Mouse (Mus musculus) CH12.LX (cell line): ENCODE data around the gene Arsa. TPM values are rescaled to one million over a fixed set of nuclear protein-coding genes. Genes with fewer than 3 reads are reported as not detected.

Experiments
- DNase-seq: peaks from one replicate; pipeline ENCODE4 v3.0.0-alpha.2; 2013; ENCODE audit errors: extremely low read depth
- H3K27ac ChIP-seq: 2 replicates; pipeline ENCODE4 v1.5.1; 2012; ENCODE audit warnings: low read depth, mild to moderate bottlenecking, control low read depth, moderate library complexity; ENCODE audit not compliant: insufficient read depth
- H3K27me3 ChIP-seq: replicated peaks from 2 replicates; pipeline ENCODE3; 2012; ENCODE audit warnings: inconsistent platforms
- H3K36me3 ChIP-seq, 2 experiments: replicated peaks in 1 of 2; 2 replicates each; pipeline versions ENCODE3 to v1.6.1; 2012; ENCODE audit warnings: inconsistent platforms in 1 of 2, low read length in 1 of 2, mild to moderate bottlenecking in 1 of 2, mixed read lengths in 1 of 2, moderate library complexity in 1 of 2; ENCODE audit not compliant: control insufficient read depth in 1 of 2, insufficient read depth in 1 of 2
- H3K4me1 ChIP-seq, 2 experiments: 2 replicates each; pipeline ENCODE4 v1.6.1; 2012; ENCODE audit warnings: inconsistent platforms in 1 of 2, moderate library complexity in 1 of 2; ENCODE audit not compliant: insufficient read depth in 2 of 2, control insufficient read depth in 1 of 2
- H3K4me2 ChIP-seq: 2 replicates; pipeline ENCODE4 v1.6.1; 2012; ENCODE audit warnings: low read depth, mild to moderate bottlenecking, control low read depth; ENCODE audit not compliant: poor library complexity, insufficient read depth, severe bottlenecking
- H3K4me3 ChIP-seq, 3 experiments: fragments of 150-350 bp in 1 of 3; sonication (generic) in 1 of 3; replicated peaks in 1 of 3; 2 replicates each; pipeline versions ENCODE3 to v1.5.1; 2011 to 2012; ENCODE audit warnings: low read depth in 2 of 3, low read length in 2 of 3, mild to moderate bottlenecking in 2 of 3, moderate library complexity in 2 of 3, control low read depth in 1 of 3, improper control_type of control experiment in 1 of 3, inconsistent platforms in 1 of 3, mixed read lengths in 1 of 3; ENCODE audit not compliant: poor library complexity in 1 of 3
- H3K79me2 ChIP-seq: replicated peaks from 2 replicates; pipeline ENCODE4 v1.6.1; 2012; ENCODE audit warnings: mild to moderate bottlenecking, moderate library complexity; ENCODE audit not compliant: control insufficient read depth, poor library complexity, insufficient read depth, severe bottlenecking; ENCODE audit errors: extremely low read depth
- H3K9ac ChIP-seq: 2 replicates; pipeline ENCODE4 v1.6.1; 2012; ENCODE audit warnings: low read depth, mild to moderate bottlenecking, control low read depth, moderate library complexity; ENCODE audit not compliant: insufficient read depth
- H3K9me3 ChIP-seq: replicated peaks from 2 replicates; pipeline ENCODE3; 2012; ENCODE audit warnings: low read length, inconsistent platforms, mixed read lengths
- BHLHE40 ChIP-seq: IDR thresholded peaks from 2 replicates; pipeline ENCODE4 v1.6.1; 2011; ENCODE audit warnings: mild to moderate bottlenecking, low read depth, low read length, improper control_type of control experiment
- CHD2 ChIP-seq: IDR thresholded peaks from 2 replicates; pipeline ENCODE4 v1.6.1; 2011; ENCODE audit warnings: low read length, improper control_type of control experiment
- MXI1 ChIP-seq: IDR thresholded peaks from 2 replicates; pipeline ENCODE4 v1.6.1; 2011; ENCODE audit warnings: mild to moderate bottlenecking, low read depth, low read length, improper control_type of control experiment
- PAX5 ChIP-seq: IDR thresholded peaks from 2 replicates; pipeline ENCODE4 v1.6.1; 2012; ENCODE audit warnings: low read length, inconsistent platforms, mixed read lengths
- RCOR1 ChIP-seq: conservative IDR thresholded peaks from 2 replicates; pipeline ENCODE4 v1.6.1; 2012; ENCODE audit warnings: low read depth, mild to moderate bottlenecking, inconsistent platforms, low read length, improper control_type of control experiment
- SIN3A ChIP-seq: IDR thresholded peaks from 2 replicates; pipeline ENCODE4 v1.6.1; 2012; ENCODE audit warnings: low read length, improper control_type of control experiment, inconsistent platforms
- USF1 ChIP-seq: IDR thresholded peaks from 2 replicates; pipeline ENCODE4 v1.6.1; 2014; ENCODE audit warnings: low read depth, mild to moderate bottlenecking, inconsistent platforms, low read length, improper control_type of control experiment
- dilution Hi-C: fragments of 300-500 bp; cut with MboI; formaldehyde crosslinking; loops from 2 replicates; pipeline ENCODE4 v1.14.3; 2020; ENCODE audit warnings: low sequenced_read_pairs; ENCODE audit not compliant: extremely low pct_unique_long_range_greater_than_20kb, extremely low pct_ligation_motif_present
- in situ Hi-C: fragments of 300-500 bp; cut with MboI; formaldehyde crosslinking; loops from 3 replicates; pipeline ENCODE4 v1.14.3; 2019; ENCODE audit warnings: low sequenced_read_pairs, low pct_ligation_motif_present, low pct_unique_long_range_greater_than_20kb, mixed read lengths
- polyA plus RNA-seq: library from polyadenylated mRNA; unstranded; fragments of >175 nt; gene quantifications from 2 replicates; pipeline ENCODE4 v1.2.1, GENCODE M21; 2012; ENCODE audit warnings: low read depth; ENCODE audit not compliant: insufficient read length
- total RNA-seq, 2 experiments: library from RNA; depleted of rRNA; stranded (reverse); fragments of 300-350 nt in 1 of 2; fragments of >200 nt in 1 of 2; gene quantifications; 2 replicates each; pipeline ENCODE4 v1.2.3; 2012 to 2014

Arsa gene
- total and polyA plus RNA-seq, 3 experiments = 9.3 to 10.3 (median 9.9) TPM

GRCm38 (mm10) chr15:89480584-89480983 lies 3.4 kb upstream of the Arsa start:
- in situ Hi-C loops = no loop called here
- Histone ChIP-seq H3K9me3 (no peaks in the 10 kb centered on the region), H3K27me3 (no peaks in the 10 kb centered on the region), H3K4me1 (peaks cover 6 to 19% of the 10 kb centered on the region in 2 experiments), H3K4me3 (no peak overlapping the region), H3K36me3 (peaks cover 2 to 15% of the 10 kb centered on the region in 2 experiments), H3K79me2 (no peaks in the 10 kb centered on the region), H3K27ac (no peak overlapping the region), H3K4me2 (no peak overlapping the region), H3K9ac (no peak overlapping the region)
- DNase-seq = no peak
- TF ChIP-seq MXI1 = no peak
- dilution Hi-C loops = no loop called here

GRCm38 (mm10) chr15:89478622-89479021 lies 1.4 kb upstream of the Arsa start:
- dilution Hi-C loops = no loop called here
- Histone ChIP-seq H3K27ac (no peak overlapping the region), H3K4me1 (peaks cover 11 to 29% of the 10 kb centered on the region in 2 experiments), H3K4me3 (no peak overlapping the region), H3K9me3 (no peaks in the 10 kb centered on the region), H3K79me2 (no peaks in the 10 kb centered on the region), H3K9ac (no peak overlapping the region), H3K27me3 (no peaks in the 10 kb centered on the region), H3K36me3 (peaks cover 2 to 27% of the 10 kb centered on the region in 2 experiments), H3K4me2 (no peak overlapping the region)
- in situ Hi-C loops = loop anchor here (5.0 kb wide), 1 partner anchor 54 kb away; no protein-coding TSS in a partner anchor
- TF ChIP-seq CHD2 = no peak
- no peak for TF ChIP-seq PAX5
- TF ChIP-seq RCOR1 = no peak
- TF ChIP-seq SIN3A = no peak
- no peak for DNase-seq

GRCm38 (mm10) chr15:89477806-89478205 lies 581 bp upstream of the Arsa start:
- H3K79me2 ChIP-seq = no peaks in the 10 kb centered on the region
- in situ Hi-C loops = loop anchor here (5.0 kb wide), 1 partner anchor 54 kb away; no protein-coding TSS in a partner anchor
- no peaks in the 10 kb centered on the region for H3K9me3 ChIP-seq
- H3K36me3 ChIP-seq = peaks cover 2 to 35% of the 10 kb centered on the region in 2 experiments
- no peak for TF ChIP-seq USF1
- TF ChIP-seq BHLHE40 = peak; percentile 44; the same call in 1 of the 2 replicates
- TF ChIP-seq, all 38 proteins: peak for 1
- peak; percentile 22 for DNase-seq
- Histone ChIP-seq H3K27ac (no peak overlapping the region), H3K27me3 (no peaks in the 10 kb centered on the region), H3K9ac (no peak overlapping the region), H3K4me1 (peaks cover 11 to 29% of the 10 kb centered on the region in 2 experiments), H3K4me3 (no peak overlapping the region), H3K4me2 (no peak overlapping the region)
- dilution Hi-C loops = no loop called here
